Mouse (Mus musculus) spleen, adult 2 months (tissue): ENCODE data around the gene Ppp6r1.

Experiments
- CTCF ChIP-seq: fragments of 200-500 bp; IDR thresholded peaks from 2 replicates; pipeline ENCODE4 v1.5.1; 2011; ENCODE audit warnings: mild to moderate bottlenecking, inconsistent platforms; ENCODE audit not compliant: insufficient read depth, insufficient read length, insufficient replicate concordance; ENCODE audit errors: extremely low read depth
- POLR2A ChIP-seq: fragments of 200-500 bp; IDR thresholded peaks from 2 replicates; pipeline ENCODE4 v1.6.1; 2011; ENCODE audit warnings: low read depth, low read length, inconsistent platforms

- TF ChIP-seq POLR2A: no peak
- TF ChIP-seq CTCF: no peak
Measured at GRCm38 (mm10) chr7:4631031-4631430, 27.8 kb downstream of the Ppp6r1 start, which contains the start of gene Tmem86b.
